Mouse (Mus musculus) liver, embryonic 16.5 days (tissue): ENCODE measurements around the gene 4931409K22Rik. TPM values are rescaled to one million over a fixed set of nuclear protein-coding genes. Genes with fewer than 3 reads are reported as not detected.
"Not testable (repeated sequence)": the region's sequence is repeated elsewhere in the genome, so short reads cannot be mapped to it uniquely, and the experiment has no call there.

Source experiments
- ATAC-seq: fragments of 200-750 bp; cut with Nextera tagmentation; 2 replicates; pipeline ENCODE4 v1.8.0; 2017; ENCODE audit warnings: low read depth, mild to moderate bottlenecking, moderate number of reproducible peaks, moderate library complexity
- H3K27ac ChIP-seq: fragments of 300-500 bp; sonication (generic); 2 replicates; pipeline ENCODE4 v1.5.1; 2014; ENCODE audit warnings: mild to moderate bottlenecking, low read length
- H3K27me3 ChIP-seq: fragments of 300-500 bp; sonication (generic); 2 replicates; pipeline ENCODE4 v1.6.1; 2014; ENCODE audit warnings: low read depth, low read length, mixed read lengths; ENCODE audit not compliant: control insufficient read depth, insufficient read depth
- H3K36me3 ChIP-seq: fragments of 300-500 bp; sonication (generic); 2 replicates; pipeline ENCODE4 v1.6.1; 2014; ENCODE audit warnings: mild to moderate bottlenecking; ENCODE audit not compliant: control insufficient read depth, insufficient read depth
- H3K4me1 ChIP-seq: fragments of 300-500 bp; sonication (generic); 2 replicates; pipeline ENCODE4 v1.6.1; 2014; ENCODE audit warnings: low read depth, low read length, mixed read lengths; ENCODE audit not compliant: control insufficient read depth
- H3K4me2 ChIP-seq: fragments of 300-500 bp; sonication (generic); 2 replicates; pipeline ENCODE4 v1.6.1; 2014; ENCODE audit warnings: low read depth, low read length, mixed read lengths
- H3K4me3 ChIP-seq: fragments of 300-500 bp; sonication (generic); 2 replicates; pipeline ENCODE4 v1.5.1; 2014; ENCODE audit warnings: low read depth, mild to moderate bottlenecking, low read length
- H3K9ac ChIP-seq: fragments of 300-500 bp; sonication (generic); 2 replicates; pipeline ENCODE4 v1.6.1; 2014; ENCODE audit warnings: low read depth, low read length
- H3K9me3 ChIP-seq: fragments of 300-500 bp; sonication (generic); replicated peaks from 2 replicates; pipeline ENCODE4 v1.6.1; 2016; ENCODE audit warnings: low read length; ENCODE audit not compliant: control insufficient read depth
- WGBS: fragments of 180-500 bp; shearing (Covaris S2); extraction: QIAGEN DNeasy Blood & Tissue Kit; methylation state at CpG from one replicate; pipeline ENCODE4 v1.1.7; 2014; ENCODE audit not compliant: insufficient replicate concordance; 5-methylcytosine and 5-hydroxymethylcytosine counted together
- polyA plus RNA-seq: library from polyadenylated mRNA; unstranded; fragments of >200 nt; fragmentation: Nextera tagmentation; extraction: Ambion mirVana; gene quantifications from 2 replicates; pipeline ENCODE4 v1.2.1, GENCODE M21; 2015

Gene 4931409K22Rik
- polyA plus RNA-seq, 1 experiment from 2014 or later = not detected

GRCm38 (mm10) chr5:24587200-24587577 is 30.6 kb upstream of the 4931409K22Rik start:
- Histone ChIP-seq H3K4me2 (peak overlapping the region; percentile 87), H3K4me1 (peaks cover 29% of the 10 kb centered on the region), H3K9ac (peak overlapping the region; percentile 83), H3K36me3 (no peaks in the 10 kb centered on the region; the same call in 1 of the 2 replicates), H3K27ac (peak overlapping the region; percentile 61; the same call in 1 of the 2 replicates), H3K4me3 (peak overlapping the region; percentile 87), H3K9me3 (no peaks in the 10 kb centered on the region), H3K27me3 (peaks cover 11% of the 10 kb centered on the region)
- ATAC-seq = peak; percentile 54
- WGBS = 11% methylated on average over 4 of the region's 4 CpGs

- Histone ChIP-seq H3K4me3 (peak within 1 kb of the TSS; percentile 87), H3K36me3 (no peaks in the 10 kb centered on the region; the same call in 1 of the 2 replicates), H3K9me3 (no peaks in the 10 kb centered on the region), H3K27me3 (peaks cover 6% of the 10 kb centered on the region; the same call in 1 of the 2 replicates), H3K4me2 (peak within 1 kb of the TSS; percentile 87), H3K27ac (peak within 1 kb of the TSS; percentile 61), H3K4me1 (peaks cover 24% of the 10 kb centered on the region), H3K9ac (peak within 1 kb of the TSS; percentile 83)
- peak; percentile 88 for ATAC-seq
- WGBS = under 1% methylated on average over 43 of the region's 43 CpGs
Measured at GRCm38 (mm10) chr5:24586547-24587199, 30.1 kb upstream of the 4931409K22Rik start, which contains the start of gene Chpf2. Chpf2 (plus strand) TSS chr5:24586741.

- no peak overlapping the region for H3K27ac ChIP-seq
- H3K9me3 ChIP-seq = no peaks in the 10 kb centered on the region
- H3K4me1 ChIP-seq = peaks cover 19% of the 10 kb centered on the region
- H3K4me2 ChIP-seq = peak overlapping the region; percentile 87
- WGBS = 6% methylated on average over 8 of the region's 8 CpGs
- H3K4me3 ChIP-seq = peak overlapping the region; percentile 87
- H3K36me3 ChIP-seq = no peaks in the 10 kb centered on the region; the same call in 1 of the 2 replicates
- ATAC-seq = no peak
- H3K27me3 ChIP-seq = peaks cover under 1% of the 10 kb centered on the region; the same call in 1 of the 2 replicates
- peak overlapping the region; percentile 83 for H3K9ac ChIP-seq
Measured at GRCm38 (mm10) chr5:24586106-24586505, 29.5 kb upstream of the 4931409K22Rik start.

DNA sequence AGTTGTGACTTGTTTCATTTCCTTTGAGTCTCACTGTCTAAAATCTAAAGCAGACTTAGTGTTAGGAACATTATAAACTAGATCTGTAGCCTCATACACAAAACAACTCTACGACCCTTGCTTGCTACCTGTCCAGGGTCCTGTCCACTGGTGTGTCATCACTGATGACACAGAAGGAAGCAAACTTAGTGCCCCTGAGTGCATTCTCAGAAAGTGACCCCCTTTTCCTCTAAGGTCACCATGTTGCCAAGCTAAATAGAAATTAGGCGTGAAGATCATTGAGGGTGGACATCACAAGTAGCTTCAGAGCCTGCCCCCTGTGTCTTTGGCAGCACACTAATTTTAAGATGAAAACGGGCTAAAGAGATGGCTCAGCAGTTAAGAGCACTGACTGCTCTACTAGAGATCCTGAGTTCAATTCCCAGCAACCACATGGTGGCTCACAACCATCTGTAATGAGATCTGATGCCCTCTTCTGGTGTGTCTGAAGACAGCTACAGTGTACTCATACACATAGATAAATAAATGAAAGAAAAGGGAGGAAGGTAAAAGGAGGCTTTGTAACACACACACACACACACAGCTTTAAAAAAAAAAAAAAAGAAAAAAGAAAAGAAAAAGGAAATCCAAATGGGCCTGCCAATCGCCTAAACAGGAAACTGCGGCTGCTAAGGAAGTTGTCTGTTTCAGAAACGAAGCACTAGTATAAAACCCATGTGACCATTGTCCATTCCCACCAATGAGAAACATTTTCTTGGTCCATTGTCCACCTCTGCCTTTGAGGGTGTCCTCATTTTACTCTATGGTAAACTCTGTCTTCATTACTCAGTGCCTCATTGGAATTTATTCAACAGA is 21.7 kb upstream of the 4931409K22Rik start:
- Histone ChIP-seq H3K27ac (peak overlapping the region; percentile 58), H3K27me3 (no peaks in the 10 kb centered on the region), H3K4me2 (peak overlapping the region; percentile 95), H3K4me1 (peaks cover 14% of the 10 kb centered on the region; the same call in 1 of the 2 replicates), H3K36me3 (peaks cover 6% of the 10 kb centered on the region; the same call in 1 of the 2 replicates), H3K9ac (peak overlapping the region; percentile 65), H3K4me3 (peak overlapping the region; percentile 88), H3K9me3 (no peaks in the 10 kb centered on the region)
- ATAC-seq = no peak
- WGBS = 25% methylated on average over 6 of the region's 6 CpGs

DNA sequence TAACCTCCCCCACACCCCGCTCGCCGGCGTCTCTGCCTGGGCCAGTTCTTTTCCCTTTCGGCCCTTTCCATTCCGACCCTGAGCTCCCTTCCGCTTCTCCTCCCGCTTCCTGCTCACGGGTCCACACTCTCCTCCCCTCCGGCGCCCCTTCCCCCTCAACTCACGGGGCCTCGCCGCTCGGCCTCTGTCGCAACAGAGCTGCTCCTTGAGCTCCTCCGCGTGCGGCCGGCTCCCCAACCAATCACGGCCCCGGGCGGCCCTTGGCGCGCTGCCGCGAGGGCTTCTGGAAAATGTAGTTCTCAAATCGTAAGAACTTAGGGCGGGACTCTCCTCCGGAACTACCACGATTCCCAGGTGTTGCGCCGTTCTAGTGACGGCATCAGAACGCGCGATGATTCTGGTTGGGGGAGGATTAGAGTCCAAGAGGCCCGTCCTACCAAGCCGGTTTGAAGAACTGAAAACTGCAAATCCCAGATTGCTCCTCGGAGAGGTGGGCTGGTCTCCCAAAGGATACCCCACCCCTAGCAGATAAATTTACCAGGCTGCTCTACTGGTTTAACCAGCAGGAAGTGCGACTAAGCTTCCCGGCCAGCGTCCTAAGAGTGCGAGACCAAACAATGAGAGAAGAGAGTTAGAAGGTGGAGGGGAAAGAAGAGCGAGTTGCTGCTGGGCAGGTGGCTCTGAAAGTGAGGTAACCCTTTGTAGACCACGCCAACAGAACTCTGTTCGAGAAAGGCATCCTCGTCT is 20.7 kb upstream of the 4931409K22Rik start, which contains the start of gene Abcf2:
Gene Abcf2 (minus strand): TSS at position 285 of the 747 bp plus-strand sequence.
- WGBS = under 1% methylated on average over 48 of the region's 48 CpGs
- peak; percentile 94 for ATAC-seq
- no peaks in the 10 kb centered on the region for H3K27me3 ChIP-seq
- H3K9ac ChIP-seq = peak within 1 kb of the TSS; percentile 86
- peaks cover 14% of the 10 kb centered on the region; the same call in 1 of the 2 replicates for H3K4me1 ChIP-seq
- no peaks in the 10 kb centered on the region for H3K9me3 ChIP-seq
- H3K27ac ChIP-seq = peak within 1 kb of the TSS; percentile 67
- peaks cover 10% of the 10 kb centered on the region for H3K36me3 ChIP-seq
- peak within 1 kb of the TSS; percentile 88 for H3K4me3 ChIP-seq
- H3K4me2 ChIP-seq = peak within 1 kb of the TSS; percentile 95

- peak overlapping the region; percentile 67 for H3K27ac ChIP-seq
- peak overlapping the region; percentile 86 for H3K9ac ChIP-seq
- H3K27me3 ChIP-seq = no peaks in the 10 kb centered on the region
- peak overlapping the region; percentile 88 for H3K4me3 ChIP-seq
- H3K4me2 ChIP-seq = peak overlapping the region; percentile 95
- H3K36me3 ChIP-seq = peaks cover 10% of the 10 kb centered on the region
- peaks cover 14% of the 10 kb centered on the region; the same call in 1 of the 2 replicates for H3K4me1 ChIP-seq
- H3K9me3 ChIP-seq = no peaks in the 10 kb centered on the region
- peak; percentile 19 for ATAC-seq
- under 1% methylated on average over 32 of the region's 32 CpGs for WGBS
Measured at GRCm38 (mm10) chr5:24576801-24577182, 20.2 kb upstream of the 4931409K22Rik start.

- Histone ChIP-seq H3K4me2 (peak overlapping the region; percentile 95), H3K27ac (no peak overlapping the region), H3K4me1 (peaks cover 14% of the 10 kb centered on the region; the same call in 1 of the 2 replicates), H3K4me3 (no peak overlapping the region), H3K27me3 (no peaks in the 10 kb centered on the region), H3K9me3 (no peaks in the 10 kb centered on the region), H3K9ac (no peak overlapping the region), H3K36me3 (peaks cover 12% of the 10 kb centered on the region)
- no peak for ATAC-seq
- WGBS = 81% methylated on average over 1 of the region's 1 CpGs
Measured at GRCm38 (mm10) chr5:24575948-24576347, 19.3 kb upstream of the 4931409K22Rik start.

- WGBS = 63% methylated on average over 7 of the region's 7 CpGs
- not testable (repeated sequence) for H3K27ac ChIP-seq, H3K9ac ChIP-seq, H3K4me1 ChIP-seq, H3K36me3 ChIP-seq, H3K9me3 ChIP-seq, H3K4me3 ChIP-seq, H3K4me2 ChIP-seq, ATAC-seq
- peaks cover 13% of the 10 kb centered on the region for H3K27me3 ChIP-seq
Measured at GRCm38 (mm10) chr5:24555335-24555734, 1.3 kb downstream of the 4931409K22Rik start.
